Mouse (Mus musculus) naive thymus-derived CD4-positive, alpha-beta T cell, adult 2 months (primary cell): ENCODE results near the gene Gm11034.

Source experiments
- DNase-seq: peaks from one replicate; pipeline ENCODE4 v3.0.0-alpha.2; 2011; ENCODE audit warnings: low read depth

The Gm11034 gene

DNA sequence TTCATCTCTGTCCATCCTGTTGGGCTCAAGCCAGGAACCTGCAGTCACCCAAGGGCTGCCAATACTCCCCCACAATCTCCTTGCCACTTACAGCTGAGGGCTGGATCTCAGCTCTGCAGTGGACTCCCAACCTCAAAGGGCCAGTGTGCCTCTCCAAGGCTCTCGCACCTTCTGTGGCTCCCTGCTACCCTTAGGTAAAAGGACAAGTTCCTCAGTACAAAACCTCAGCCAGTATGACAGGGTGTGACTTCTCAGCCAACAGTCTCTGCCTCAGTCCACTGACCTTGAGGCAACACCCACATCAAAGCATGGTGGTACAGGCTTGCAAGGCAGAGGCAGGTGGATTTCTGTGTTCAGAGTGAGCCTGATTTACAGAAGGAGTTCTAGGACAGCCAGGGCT is 1.6 kb downstream of the Gm11034 start:
- DNase-seq = no peak

- DNase-seq = peak; percentile 51
Observed at GRCm38 (mm10) chr8:72210710-72211109, 2.7 kb downstream of the Gm11034 start.

GRCm38 (mm10) chr8:72210222-72210621 is 3.2 kb downstream of the Gm11034 start:
- no peak for DNase-seq

DNA sequence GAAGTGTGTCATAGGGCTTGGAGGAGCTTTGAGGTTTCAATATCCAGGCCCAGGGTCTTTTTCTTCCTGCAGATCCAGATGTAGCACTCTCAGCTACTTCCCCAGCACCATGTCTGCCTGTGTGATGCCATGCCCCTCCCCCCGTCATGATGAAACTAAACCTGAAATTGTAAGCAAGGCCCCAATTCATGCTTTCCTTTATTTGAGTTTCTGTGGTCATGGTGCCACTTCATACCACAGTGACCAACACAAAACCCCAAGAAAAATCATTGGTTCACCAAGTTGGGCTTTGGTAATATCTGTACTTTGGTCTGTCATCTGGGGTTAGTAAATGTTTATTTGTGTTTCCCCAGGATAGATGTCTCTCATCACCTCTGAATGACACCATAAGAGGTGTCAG is 4.9 kb downstream of the Gm11034 start:
- no peak for DNase-seq

GRCm38 (mm10) chr8:72197997-72198396 is 15.4 kb downstream of the Gm11034 start:
- DNase-seq = no peak

GRCm38 (mm10) chr8:72192065-72192464 is 21.4 kb downstream of the Gm11034 start:
- DNase-seq = no peak

DNA sequence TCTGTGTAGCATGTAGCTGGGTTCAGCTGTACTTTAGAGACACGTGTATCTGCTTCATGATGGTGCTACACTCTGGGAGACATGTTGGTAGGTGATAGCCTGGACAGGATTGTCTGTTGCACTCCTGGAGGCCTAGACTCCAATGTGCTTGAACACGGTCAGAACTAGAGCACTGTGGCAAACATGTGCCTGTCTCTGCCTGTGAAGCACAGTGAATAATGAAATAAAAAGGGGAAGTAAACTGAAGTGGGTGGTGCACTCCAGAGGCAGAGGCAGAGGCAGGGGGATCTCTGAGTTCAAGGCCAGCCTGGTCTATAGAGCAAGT is 23.3 kb downstream of the Gm11034 start:
- peak; percentile 48 for DNase-seq

DNA sequence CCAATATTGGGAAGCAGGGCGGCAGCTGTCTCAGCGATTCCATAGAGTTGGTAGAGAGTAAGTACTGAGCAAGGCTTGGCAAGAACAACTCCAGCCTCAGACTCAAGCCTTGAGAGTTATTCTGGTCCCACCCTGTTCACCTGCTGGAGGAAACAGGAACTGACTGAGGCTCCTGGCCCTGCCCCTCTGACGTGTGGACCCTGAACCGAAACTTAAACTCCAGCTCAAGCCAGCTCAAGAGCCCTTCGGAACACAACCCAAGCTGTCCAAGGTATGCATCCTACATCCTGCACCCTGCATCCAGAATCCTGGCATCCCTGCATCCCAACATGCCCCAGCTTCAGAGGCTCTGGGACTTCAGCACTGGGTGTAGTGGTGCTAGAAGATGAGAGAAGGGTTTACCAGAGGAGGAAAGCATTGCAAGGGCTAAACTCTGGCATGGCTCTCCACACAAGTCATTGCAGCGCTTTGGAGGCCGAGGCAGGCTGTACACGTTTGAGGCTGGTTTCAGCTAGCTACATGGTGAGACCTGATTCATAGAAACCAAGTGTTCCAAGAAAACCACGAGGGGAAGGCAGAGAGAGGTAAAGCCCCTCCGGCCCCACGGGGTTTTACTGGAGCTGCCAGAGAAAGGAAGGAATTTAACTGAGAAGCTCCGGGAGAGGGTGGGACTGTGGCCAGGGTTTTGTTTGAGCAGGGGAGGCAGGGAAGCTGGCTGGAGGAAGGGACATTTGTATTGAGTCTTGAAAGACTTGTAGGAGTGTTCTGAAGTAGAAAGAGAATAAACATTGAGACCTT is 23.8 kb downstream of the Gm11034 start, which contains the start of gene Hsh2d:
TSS of gene Hsh2d (plus strand) at position 222 of the 798 bp plus-strand sequence.
- peak; percentile 89 for DNase-seq

DNA sequence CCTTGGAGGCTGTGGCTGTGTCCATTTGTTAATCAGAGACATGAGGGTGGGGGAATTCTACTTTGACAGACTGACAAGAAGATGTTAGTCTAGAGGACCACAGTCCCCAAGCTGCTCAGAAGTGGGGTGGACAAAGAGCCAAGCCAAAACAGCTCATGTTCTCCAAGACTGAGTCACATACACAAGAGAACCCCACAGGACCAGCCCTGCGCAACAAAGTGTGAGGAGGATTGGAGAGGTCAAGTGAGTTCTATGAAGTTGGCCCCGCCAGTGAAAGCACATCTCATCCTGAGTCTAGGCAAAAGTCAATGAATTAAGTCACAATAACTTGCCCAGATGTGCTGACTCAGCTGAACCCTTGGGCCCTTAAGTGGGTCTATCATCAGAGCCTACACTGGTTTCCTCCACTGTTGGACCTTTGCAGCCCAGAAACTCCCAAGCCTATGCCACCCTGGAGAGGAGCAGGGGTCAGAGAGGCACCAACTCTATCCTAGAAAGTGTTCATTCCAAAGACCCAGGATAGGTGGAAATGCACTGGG is 25.6 kb downstream of the Gm11034 start:
- DNase-seq = no peak

- DNase-seq = no peak
Observed at GRCm38 (mm10) chr8:72183554-72184202, 29.8 kb downstream of the Gm11034 start.

- peak; percentile 84 for DNase-seq
Observed at GRCm38 (mm10) chr8:72177346-72177925, 36.0 kb downstream of the Gm11034 start.

GRCm38 (mm10) chr8:72169681-72170249 is 43.7 kb downstream of the Gm11034 start:
- no peak for DNase-seq

DNA sequence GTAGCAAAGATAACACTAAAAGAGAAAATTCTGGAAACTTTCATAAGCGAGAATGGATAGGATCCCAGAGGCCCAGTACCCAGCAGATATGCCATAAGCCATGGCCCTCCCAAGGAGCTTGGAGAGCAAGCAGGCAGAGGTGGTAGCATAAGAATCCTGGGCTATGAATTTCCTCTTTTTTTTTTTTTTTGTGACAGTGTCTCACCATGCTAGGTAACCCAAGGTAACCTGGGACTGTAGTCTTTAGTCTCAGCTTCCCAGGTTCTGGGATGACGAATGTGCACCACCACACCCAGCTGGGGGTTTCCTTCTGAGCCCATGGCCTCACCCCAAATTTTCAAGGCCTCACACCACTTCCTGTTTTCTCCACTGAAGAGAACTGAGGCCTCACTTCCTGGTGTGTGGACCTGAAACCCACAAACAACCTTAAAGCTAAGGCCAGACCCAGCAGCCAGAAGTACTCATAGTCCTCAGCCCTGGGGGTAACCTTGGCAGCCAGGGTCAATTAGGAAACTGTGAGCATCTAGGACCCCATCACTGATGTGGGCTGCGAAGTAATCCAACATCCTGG is 44.3 kb downstream of the Gm11034 start:
- peak; percentile 85 for DNase-seq
